Mouse (Mus musculus): ENCODE measurements around the gene Myo9b. TPM values are rescaled to one million over a fixed set of nuclear protein-coding genes. Genes with fewer than 3 reads are reported as not detected.

Gene Myo9b
- polyA plus RNA-seq, 1 experiment from 2014 or later, result 30.4 TPM

DNA sequence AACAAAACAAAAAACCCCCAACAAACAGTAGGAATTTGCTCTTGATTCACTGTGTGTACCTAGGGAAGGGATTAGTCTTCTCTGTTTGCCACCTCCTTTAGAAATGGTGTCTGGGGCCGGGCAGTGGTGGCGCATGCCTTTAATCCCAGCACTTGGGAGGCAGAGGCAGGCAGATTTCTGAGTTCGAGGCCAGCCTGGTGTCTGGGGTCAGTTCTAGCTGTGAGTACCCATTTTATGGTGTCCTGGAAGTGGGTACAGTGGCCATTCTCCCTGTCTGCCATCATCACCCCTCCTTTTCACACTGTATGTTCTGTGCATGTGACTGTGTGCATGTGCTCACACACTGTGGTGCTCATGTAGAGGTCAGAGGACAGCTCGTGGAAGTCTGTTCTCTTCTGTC lies 135.7 kb downstream of the Myo9b start:
- 95% methylated on average over 4 of the region's 4 CpGs for WGBS
- Histone ChIP-seq H3K4me2 (replicated peaks) (no peak overlapping the region), H3K9me3 (replicated peaks) (no peaks in the 10 kb centered on the region), H3K9ac (no peak overlapping the region), H3K27me3 (no peaks in the 10 kb centered on the region), H3K4me1 (peaks cover 19% of the 10 kb centered on the region), H3K36me3 (peaks cover 17% of the 10 kb centered on the region; the same call in 1 of the 2 replicates), H3K4me3 (no peak overlapping the region), H3K27ac (no peak overlapping the region)
- no peak for ATAC-seq (ENCODE audit: low FRiP score)

Other genes starting within 250 kb of the Myo9b start
- 51.2 and 52.6 TPM in 2 replicates for gene Haus8, start 220 bp downstream of the Myo9b start, polyA plus RNA-seq (2016; fragmentation: Nextera tagmentation; extraction: Ambion mirVana)
- gene Use1, start 94.1 kb downstream of the Myo9b start, polyA plus RNA-seq (2016; fragmentation: Nextera tagmentation; extraction: Ambion mirVana), result 80.8 and 82.4 TPM in 2 replicates
- 5.8 and 6.7 TPM in 2 replicates for gene Ocel1, start 98.6 kb downstream of the Myo9b start, polyA plus RNA-seq (2016; fragmentation: Nextera tagmentation; extraction: Ambion mirVana)
- gene Nr2f6, start 109.2 kb downstream of the Myo9b start, polyA plus RNA-seq (2016; fragmentation: Nextera tagmentation; extraction: Ambion mirVana), result 61.2 and 65.2 TPM in 2 replicates
- gene Ushbp1, start 123.1 kb downstream of the Myo9b start, polyA plus RNA-seq (2016; fragmentation: Nextera tagmentation; extraction: Ambion mirVana), result 5.7 and 6.8 TPM in 2 replicates
- gene Babam1, start 124.1 kb downstream of the Myo9b start, polyA plus RNA-seq (2016; fragmentation: Nextera tagmentation; extraction: Ambion mirVana), result 91.1 and 104 TPM in 2 replicates
- 22.0 and 26.4 TPM in 2 replicates for gene Ankle1, start 133.3 kb downstream of the Myo9b start, polyA plus RNA-seq (2016; fragmentation: Nextera tagmentation; extraction: Ambion mirVana)
- gene Abhd8, start 190.9 kb downstream of the Myo9b start, polyA plus RNA-seq (2016; fragmentation: Nextera tagmentation; extraction: Ambion mirVana), result 107 and 108 TPM in 2 replicates
- 194 and 214 TPM in 2 replicates for gene Mrpl34, start 192.2 kb downstream of the Myo9b start, polyA plus RNA-seq (2016; fragmentation: Nextera tagmentation; extraction: Ambion mirVana)
- gene Dda1, start 196.5 kb downstream of the Myo9b start, polyA plus RNA-seq (2016; fragmentation: Nextera tagmentation; extraction: Ambion mirVana), result 155 and 161 TPM in 2 replicates
- 18.0 and 19.6 TPM in 2 replicates for gene Ano8, start 213.2 kb downstream of the Myo9b start, polyA plus RNA-seq (2016; fragmentation: Nextera tagmentation; extraction: Ambion mirVana)
- 15.3 and 16.5 TPM in 2 replicates for gene Gtpbp3, start 215.4 kb downstream of the Myo9b start, polyA plus RNA-seq (2016; fragmentation: Nextera tagmentation; extraction: Ambion mirVana)
- 39.7 and 42.4 TPM in 2 replicates for gene Plvap, start 239.0 kb downstream of the Myo9b start, polyA plus RNA-seq (2016; fragmentation: Nextera tagmentation; extraction: Ambion mirVana)

Measured in hindbrain, embryonic 12.5 days (tissue).